Mouse (Mus musculus) forebrain, postnatal 0 days (tissue): ENCODE data around the gene Patl1. TPM values are rescaled to one million over a fixed set of nuclear protein-coding genes. Genes with fewer than 3 reads are reported as not detected.
"Not testable (repeated sequence)": the region's sequence is repeated elsewhere in the genome, so short reads cannot be mapped to it uniquely, and the experiment has no call there.

Experiments
- ATAC-seq: fragments of 200-750 bp; cut with Nextera tagmentation; 2 replicates; pipeline ENCODE4 v1.8.0; 2017; ENCODE audit warnings: mild to moderate bottlenecking, moderate library complexity
- DNase-seq: peaks from one replicate; pipeline ENCODE4 v3.0.0-alpha.2; 2015
- H3K27ac ChIP-seq: fragments of 300-500 bp; sonication (generic); 2 replicates; pipeline ENCODE4 v1.5.1; 2014; ENCODE audit warnings: low read depth, mild to moderate bottlenecking, antibody characterized with exemption, low read length, moderate library complexity, mixed read lengths
- H3K27me3 ChIP-seq: fragments of 300-500 bp; sonication (generic); 2 replicates; pipeline ENCODE4 v1.6.1; 2014; ENCODE audit warnings: mild to moderate bottlenecking, low read length, mixed read lengths; ENCODE audit not compliant: insufficient read depth
- H3K36me3 ChIP-seq: fragments of 300-500 bp; sonication (generic); 2 replicates; pipeline ENCODE4 v1.6.1; 2014; ENCODE audit warnings: mild to moderate bottlenecking, moderate library complexity; ENCODE audit not compliant: insufficient read depth
- H3K4me1 ChIP-seq: fragments of 300-500 bp; sonication (generic); 2 replicates; pipeline ENCODE4 v1.6.1; 2014; ENCODE audit warnings: antibody characterized with exemption; ENCODE audit not compliant: insufficient read depth
- H3K4me2 ChIP-seq: fragments of 300-500 bp; sonication (generic); 2 replicates; pipeline ENCODE4 v1.6.1; 2014; ENCODE audit warnings: low read depth, mild to moderate bottlenecking, moderate library complexity
- H3K4me3 ChIP-seq: fragments of 300-500 bp; sonication (generic); 2 replicates; pipeline ENCODE4 v1.5.1; 2014; ENCODE audit warnings: low read depth, low read length, mixed read lengths
- H3K9ac ChIP-seq: fragments of 300-500 bp; sonication (generic); 2 replicates; pipeline ENCODE4 v1.6.1; 2014; ENCODE audit warnings: mild to moderate bottlenecking
- H3K9me3 ChIP-seq: fragments of 300-500 bp; sonication (generic); 2 replicates; pipeline ENCODE4 v1.6.1; 2016; ENCODE audit warnings: low read length
- CTCF ChIP-seq: sonication (generic); IDR thresholded peaks from 2 replicates; pipeline ENCODE4 v1.5.1; 2016; ENCODE audit warnings: antibody characterized with exemption, control low read depth, low read depth
- WGBS: fragments of 180-500 bp; shearing (Covaris S2); extraction: QIAGEN DNeasy Blood & Tissue Kit; methylation state at CpG from one replicate; pipeline ENCODE4 v1.1.7; 2014; 5-methylcytosine and 5-hydroxymethylcytosine counted together
- polyA plus RNA-seq: library from polyadenylated mRNA; unstranded; fragments of >200 nt; fragmentation: Nextera tagmentation; extraction: Ambion mirVana; gene quantifications from 2 replicates; pipeline ENCODE4 v1.2.1, GENCODE M21; 2015
- total RNA-seq: library from RNA; depleted of rRNA; stranded (reverse); fragments of >200 nt; gene quantifications from 2 replicates; pipeline ENCODE4 v1.2.3, GENCODE M21; 2014

Patl1 gene
- total and polyA plus RNA-seq, 2 experiments from 2014 or later = 11.8 to 12.1 TPM

DNA sequence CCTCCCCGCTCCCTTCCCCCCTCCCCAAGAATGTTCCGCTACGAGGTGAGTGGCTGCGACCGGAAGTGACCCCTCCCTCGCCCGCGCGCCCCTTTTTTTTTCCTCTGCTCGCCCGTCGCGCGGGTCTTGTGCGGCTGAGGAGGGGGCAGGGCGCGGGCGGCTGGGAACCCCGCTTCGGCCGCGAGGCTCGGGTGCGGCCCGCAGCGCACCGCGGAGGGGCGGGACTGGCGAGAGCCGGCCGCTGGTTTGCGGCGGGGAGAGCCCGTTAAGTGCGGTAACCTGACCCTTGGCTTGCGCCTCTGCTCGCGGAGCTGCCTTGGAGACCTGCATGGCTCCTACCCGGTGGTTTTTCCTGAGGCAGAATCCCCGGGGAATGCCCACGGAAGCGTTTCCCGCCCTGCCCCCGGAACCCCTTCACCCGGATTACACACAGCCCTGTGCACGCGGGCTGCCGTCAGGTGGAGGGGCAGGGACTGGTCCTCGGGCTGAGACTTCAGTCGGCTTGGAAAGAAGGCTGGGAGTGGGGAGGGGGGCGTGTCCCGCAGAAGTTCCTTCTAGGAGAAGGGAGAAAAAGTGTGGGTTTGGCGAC is 428 bp downstream of the Patl1 start:
- TF ChIP-seq CTCF = no peak
- 2% methylated on average over 44 of the region's 54 CpGs for WGBS
- peak; percentile 57 for ATAC-seq

GRCm38 (mm10) chr19:11915804-11916203 is 3.6 kb downstream of the Patl1 start:
- Histone ChIP-seq H3K9ac (no peak overlapping the region), H3K36me3 (peaks cover 18% of the 10 kb centered on the region), H3K4me3 (no peak overlapping the region), H3K4me1 (peaks cover 16% of the 10 kb centered on the region), H3K9me3 (no peaks in the 10 kb centered on the region), H3K27me3 (no peaks in the 10 kb centered on the region), H3K27ac (no peak overlapping the region), H3K4me2 (no peak overlapping the region)
- TF ChIP-seq CTCF = no peak
- 3% methylated on average over 2 of the region's 2 CpGs for WGBS
- ATAC-seq (peak; percentile 8; the same call in 1 of the 2 replicates), DNase-seq (peak; percentile 68)

More for the DNA sequence above, 428 bp downstream of the Patl1 start:
- Histone ChIP-seq H3K4me2 (peak overlapping the region; percentile 87), H3K27me3 (no peaks in the 10 kb centered on the region), H3K4me3 (peak overlapping the region; percentile 97), H3K9me3 (no peaks in the 10 kb centered on the region), H3K4me1 (peaks cover 16% of the 10 kb centered on the region), H3K27ac (peak overlapping the region; percentile 86), H3K36me3 (peaks cover 4% of the 10 kb centered on the region; the same call in 1 of the 2 replicates), H3K9ac (peak overlapping the region; percentile 74)
- DNase-seq = no peak

GRCm38 (mm10) chr19:11922068-11922467 is 9.9 kb downstream of the Patl1 start:
- Histone ChIP-seq H3K4me3 (no peak overlapping the region), H3K9me3 (no peaks in the 10 kb centered on the region), H3K36me3 (peaks cover 60% of the 10 kb centered on the region), H3K4me1 (no peaks in the 10 kb centered on the region), H3K27me3 (no peaks in the 10 kb centered on the region), H3K27ac (no peak overlapping the region), H3K4me2 (no peak overlapping the region), H3K9ac (no peak overlapping the region)
- no peak for DNase-seq
- WGBS = 96% methylated on average over 1 of the region's 1 CpGs
- ATAC-seq = no peak
- no peak for TF ChIP-seq CTCF

GRCm38 (mm10) chr19:11922515-11922914 is 10.3 kb downstream of the Patl1 start:
- 97% methylated on average over 2 of the region's 2 CpGs for WGBS
- H3K4me2 ChIP-seq, H3K9me3 ChIP-seq, H3K9ac ChIP-seq, H3K27me3 ChIP-seq, ATAC-seq, H3K4me1 ChIP-seq, H3K27ac ChIP-seq, H3K4me3 ChIP-seq, DNase-seq: not testable (repeated sequence)
- H3K36me3 ChIP-seq = peaks cover 63% of the 10 kb centered on the region

- no peak overlapping the region for H3K27ac ChIP-seq
- H3K9ac ChIP-seq = no peak overlapping the region
- 93% methylated on average over 2 of the region's 2 CpGs for WGBS
- ATAC-seq (no peak), DNase-seq (no peak)
- no peak for TF ChIP-seq CTCF
- no peak overlapping the region for H3K4me3 ChIP-seq
- H3K27me3 ChIP-seq = no peaks in the 10 kb centered on the region
- H3K4me1 ChIP-seq = no peaks in the 10 kb centered on the region
- no peak overlapping the region for H3K4me2 ChIP-seq
- no peaks in the 10 kb centered on the region for H3K9me3 ChIP-seq
- peaks cover 74% of the 10 kb centered on the region for H3K36me3 ChIP-seq
Measured at GRCm38 (mm10) chr19:11926380-11926779, 14.2 kb downstream of the Patl1 start.

DNA sequence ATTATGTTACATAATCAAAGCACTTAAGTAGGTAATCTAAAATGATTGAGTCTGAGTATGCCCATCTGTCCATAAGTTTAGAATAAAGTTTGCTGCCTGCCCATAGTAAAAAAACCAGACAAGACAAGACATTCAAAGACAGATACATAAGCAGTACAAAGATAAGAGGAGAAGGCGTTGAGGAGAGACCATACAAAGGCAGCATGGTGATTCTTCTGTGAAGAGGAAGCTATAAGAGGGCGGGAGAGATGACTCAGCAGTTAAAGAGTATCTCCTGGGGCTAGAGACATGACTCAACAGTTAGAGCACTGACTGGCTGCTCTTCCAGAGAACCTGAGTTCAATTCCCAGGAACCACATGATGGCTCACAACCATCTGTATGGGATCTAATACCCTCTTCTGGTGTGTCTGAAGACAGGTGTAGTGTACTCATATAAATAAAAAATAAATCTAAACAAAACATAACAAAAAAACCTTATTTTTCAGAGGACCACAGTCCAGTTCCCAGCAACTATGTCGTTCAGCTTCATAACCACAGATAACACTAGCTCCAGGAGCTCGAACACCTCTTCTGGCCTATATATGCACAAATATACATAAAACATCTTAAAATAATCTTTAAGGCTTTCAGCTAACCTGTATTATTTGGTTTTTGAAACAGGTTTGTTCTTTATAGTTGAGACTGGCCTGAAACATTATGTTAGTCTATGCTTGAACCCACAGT is 16.0 kb downstream of the Patl1 start:
- H3K27me3 ChIP-seq = no peaks in the 10 kb centered on the region
- no peak overlapping the region for H3K4me3 ChIP-seq
- peaks cover 76% of the 10 kb centered on the region for H3K36me3 ChIP-seq
- DNase-seq = no peak
- H3K27ac ChIP-seq = no peak overlapping the region
- no peaks in the 10 kb centered on the region for H3K4me1 ChIP-seq
- H3K9me3 ChIP-seq = no peaks in the 10 kb centered on the region
- no peak for ATAC-seq
- H3K9ac ChIP-seq = no peak overlapping the region
- 98% methylated on average over 4 of the region's 4 CpGs for WGBS
- no peak overlapping the region for H3K4me2 ChIP-seq
- TF ChIP-seq CTCF = no peak

DNA sequence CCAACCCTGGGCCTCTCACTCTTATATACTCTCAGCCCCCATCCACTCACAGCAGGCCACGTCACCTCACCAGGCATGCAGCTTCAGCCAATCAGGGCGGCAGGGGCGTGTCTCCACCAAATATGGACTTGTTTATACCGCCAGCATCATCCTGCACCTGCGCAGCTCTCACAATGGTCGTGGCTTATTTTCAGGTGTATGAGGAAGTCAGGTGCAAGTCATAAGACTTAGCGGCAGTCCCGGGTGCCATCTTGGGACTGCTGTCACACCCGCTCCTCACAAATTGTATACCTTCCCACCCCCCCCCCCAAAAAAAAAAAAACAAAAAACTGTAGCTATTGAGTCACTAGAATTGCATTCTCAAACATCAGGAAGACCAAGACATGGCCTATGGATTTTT is 34.3 kb downstream of the Patl1 start:
- 96% methylated on average over 8 of the region's 9 CpGs for WGBS
- H3K27me3 ChIP-seq, H3K4me1 ChIP-seq, H3K9me3 ChIP-seq, H3K27ac ChIP-seq, H3K9ac ChIP-seq, DNase-seq, ATAC-seq, H3K4me2 ChIP-seq, H3K4me3 ChIP-seq: not testable (repeated sequence)
- H3K36me3 ChIP-seq = peaks cover 34% of the 10 kb centered on the region
